Mouse (Mus musculus) kidney, postnatal 14 days (tissue): ENCODE data around the gene Tmprss11b.

Source experiments
- DNase-seq: peaks from one replicate; pipeline ENCODE4 v3.0.0; 2022; ENCODE audit warnings: mixed read lengths

Gene Tmprss11b

DNA sequence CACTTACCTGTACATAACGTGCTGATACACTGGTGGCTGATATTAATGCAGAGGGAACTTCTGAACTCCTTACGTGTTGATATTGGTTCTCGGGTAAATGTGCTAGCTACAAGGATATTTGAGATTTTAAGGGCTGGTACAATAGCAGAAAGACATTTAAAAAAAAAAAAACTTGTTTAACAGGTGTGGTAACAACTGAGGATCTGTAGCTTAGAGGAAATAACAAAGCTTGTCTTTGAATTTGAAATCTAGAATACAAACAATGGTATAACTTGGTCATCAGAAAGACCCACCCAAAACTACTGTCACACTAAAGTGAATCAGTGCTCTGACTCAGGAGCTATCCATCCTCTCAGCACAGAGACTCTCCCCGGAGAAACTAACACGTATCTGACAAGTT is at the start of gene Tmprss11b:
Gene Tmprss11b, minus strand, starts transcription at position 101 of the 400 bp plus-strand sequence.
- DNase-seq = no peak

DNA sequence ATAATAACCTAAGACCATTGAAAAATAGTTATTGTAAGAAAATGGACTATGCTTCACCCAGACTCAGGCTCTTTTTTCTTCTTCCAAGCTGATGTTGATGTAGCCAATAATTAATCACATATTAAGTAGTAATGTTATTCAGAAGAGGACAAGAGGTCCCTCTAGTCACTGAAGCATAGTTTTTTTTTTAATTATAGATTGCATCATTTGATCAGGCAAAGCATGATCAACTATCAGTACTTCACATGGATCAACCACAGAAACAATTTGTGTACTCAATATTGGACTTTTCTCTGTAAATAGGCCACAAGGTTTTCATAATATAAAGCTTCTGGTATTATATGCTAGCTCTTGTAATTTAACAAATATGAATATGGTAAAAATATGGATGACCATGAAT is 48.9 kb upstream of the Tmprss11b start:
- DNase-seq = no peak

DNA sequence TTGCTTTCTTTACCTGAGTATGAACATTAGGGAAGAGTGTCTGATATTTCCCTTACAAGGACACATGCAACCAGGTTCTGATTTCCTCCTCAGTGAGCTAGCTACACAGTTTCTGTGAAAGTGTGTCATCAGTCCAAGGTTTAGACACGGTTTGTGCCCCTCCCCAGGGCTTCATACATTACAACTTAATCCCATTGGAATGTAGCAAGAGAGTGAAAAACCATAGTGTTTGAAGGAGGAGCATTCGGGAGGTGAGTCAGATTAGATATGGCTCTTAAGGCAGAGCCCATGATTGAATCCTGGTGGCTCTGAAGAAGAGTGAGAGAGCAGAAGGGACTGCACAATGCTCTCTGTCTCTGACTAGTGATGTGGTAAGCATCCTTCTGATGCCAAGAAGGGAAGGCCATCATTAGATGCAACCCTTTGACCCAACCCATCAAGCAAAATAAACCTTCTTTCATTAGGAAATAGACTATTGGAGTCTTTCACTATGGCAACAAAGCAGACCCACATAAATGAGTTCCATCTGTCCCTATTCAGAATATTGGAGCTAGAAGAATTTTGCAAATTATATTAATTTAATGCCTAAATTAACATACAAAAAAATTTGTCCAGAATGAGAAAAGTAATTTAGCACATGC is 46.8 kb upstream of the Tmprss11b start:
- no peak for DNase-seq

DNA sequence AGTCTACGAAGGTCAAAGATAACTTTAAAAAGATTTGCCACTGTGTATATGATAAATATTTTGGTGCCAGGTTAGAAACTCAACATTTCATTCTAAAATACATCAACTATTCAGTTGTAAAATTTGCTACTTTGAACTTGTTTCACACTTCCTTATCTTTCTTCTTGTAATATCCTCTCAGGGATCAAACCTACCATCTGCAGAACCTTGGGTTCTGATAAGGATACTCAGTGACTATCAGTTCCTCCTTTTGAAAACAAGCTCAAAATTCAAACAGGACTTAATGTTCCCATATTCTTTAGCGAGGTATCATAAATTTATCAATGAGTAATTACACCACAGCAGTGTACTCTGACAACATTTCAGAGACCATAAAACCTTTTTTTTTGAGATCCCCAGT is 38.8 kb upstream of the Tmprss11b start:
- no peak for DNase-seq

DNA sequence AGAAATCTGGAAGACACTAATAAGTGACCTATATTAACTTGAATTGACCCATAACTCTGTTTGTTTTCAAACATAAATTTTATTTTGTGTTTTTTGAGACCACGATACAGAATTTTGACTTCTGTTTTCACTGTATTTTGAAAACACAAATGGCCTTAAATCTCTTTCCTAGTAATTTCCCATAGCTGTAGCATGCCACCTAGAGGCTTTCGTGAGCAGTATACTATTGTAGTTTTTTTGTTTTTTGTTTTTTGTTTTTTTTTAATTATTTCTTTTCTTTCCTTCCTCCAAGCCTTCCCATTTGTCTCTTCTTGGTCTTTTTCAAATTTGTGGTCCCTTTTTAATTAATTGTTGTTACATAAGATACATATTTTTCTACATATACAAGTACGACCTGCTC is 28.8 kb upstream of the Tmprss11b start:
- DNase-seq = no peak

DNA sequence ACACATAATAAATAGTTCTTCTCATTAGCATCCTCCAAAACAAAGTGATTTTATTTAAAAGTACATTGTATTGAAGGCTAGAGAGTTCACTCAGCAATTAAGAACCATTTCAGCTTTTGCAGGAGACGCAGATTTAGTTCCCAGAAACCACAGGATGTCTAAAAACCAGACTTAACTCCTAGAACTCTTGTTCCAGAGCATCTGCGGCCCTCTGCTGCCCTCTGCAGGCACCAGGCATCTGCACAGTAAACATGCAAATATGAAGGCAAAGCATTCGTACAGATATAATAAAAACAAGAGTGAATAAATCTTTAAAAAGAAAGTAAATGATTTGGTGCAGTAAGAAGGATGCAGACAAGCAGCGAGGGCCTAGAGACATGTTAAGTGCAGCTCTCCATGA is 8.5 kb upstream of the Tmprss11b start:
- DNase-seq = peak; percentile 57

DNA sequence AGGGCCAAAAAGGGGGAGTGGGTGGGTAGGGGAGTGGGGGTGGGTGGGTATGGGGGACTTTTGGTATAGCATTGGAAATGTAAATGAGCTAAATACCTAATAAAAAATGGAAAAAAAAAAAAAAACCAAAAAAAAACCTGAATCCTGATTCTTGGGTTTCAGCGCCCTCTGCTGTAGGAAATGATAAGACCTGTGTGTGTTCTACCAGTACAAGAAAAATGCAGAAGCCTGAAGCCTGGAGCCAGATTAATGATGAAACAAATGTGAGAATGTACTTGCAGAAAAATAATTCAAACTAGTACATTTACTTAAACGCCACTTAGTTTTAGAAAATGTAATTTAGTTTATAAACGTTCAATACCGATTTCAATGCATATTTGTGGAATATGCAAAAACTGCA is 27.0 kb downstream of the Tmprss11b start:
- DNase-seq = peak; percentile 13

DNA sequence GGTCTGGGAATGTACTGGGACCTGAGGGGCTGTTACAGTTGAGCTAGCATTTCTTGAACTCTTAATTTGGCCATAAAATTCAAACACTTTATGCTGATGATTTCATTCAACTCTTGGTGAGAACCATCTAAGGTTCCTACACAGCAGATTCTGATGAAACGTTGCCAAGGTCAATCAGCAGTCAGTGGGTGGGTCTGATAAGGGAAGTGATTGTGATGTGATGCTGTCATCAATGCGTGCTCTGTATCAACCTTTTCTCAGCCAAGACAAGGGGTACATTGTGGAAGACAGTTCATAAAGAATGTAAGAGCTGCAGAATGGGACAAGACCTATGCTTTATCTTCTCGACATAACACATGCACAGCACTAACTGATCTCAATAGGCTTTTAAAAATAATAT is 35.4 kb downstream of the Tmprss11b start:
- no peak for DNase-seq

DNA sequence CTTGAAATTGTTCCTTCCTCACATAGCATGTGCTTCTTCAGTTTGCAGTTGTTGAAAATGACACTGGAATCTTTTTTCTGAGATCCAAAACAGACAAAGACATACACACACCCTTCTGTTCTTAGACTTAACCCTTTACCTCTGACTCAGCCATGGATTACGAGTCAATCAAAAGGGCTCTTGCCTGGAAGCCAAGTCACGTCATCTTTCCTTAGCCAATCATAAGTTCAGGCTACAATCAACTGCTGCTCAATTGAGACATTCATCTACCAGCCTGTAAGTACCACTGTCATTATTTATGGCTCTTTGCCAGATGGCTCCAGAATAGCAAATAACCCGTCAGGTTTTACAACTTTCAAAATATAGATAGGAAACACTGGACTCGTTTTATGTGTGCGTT is 43.8 kb downstream of the Tmprss11b start, which contains the start of gene Tmprss11f:
Gene Tmprss11f, minus strand, starts transcription at position 101 of the 400 bp plus-strand sequence.
- DNase-seq = no peak

DNA sequence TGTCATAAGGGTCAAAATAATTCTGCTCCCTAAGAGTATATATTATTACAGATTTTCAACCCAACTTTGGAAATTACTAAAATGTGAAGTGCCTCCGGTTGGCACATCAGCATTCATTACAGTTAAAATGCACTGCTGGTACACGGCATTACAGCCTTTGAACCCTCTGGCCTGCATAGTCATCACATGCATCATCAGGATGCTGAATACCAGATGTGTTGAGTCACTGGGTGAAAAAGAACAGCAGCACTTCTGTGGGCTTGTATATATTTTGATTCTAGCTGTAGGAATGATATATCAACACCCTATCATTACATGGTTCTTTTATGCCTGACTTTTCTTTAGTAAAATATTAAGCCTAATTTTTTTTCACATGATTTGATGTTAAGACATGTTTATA is 45.5 kb downstream of the Tmprss11b start:
- DNase-seq = no peak

DNA sequence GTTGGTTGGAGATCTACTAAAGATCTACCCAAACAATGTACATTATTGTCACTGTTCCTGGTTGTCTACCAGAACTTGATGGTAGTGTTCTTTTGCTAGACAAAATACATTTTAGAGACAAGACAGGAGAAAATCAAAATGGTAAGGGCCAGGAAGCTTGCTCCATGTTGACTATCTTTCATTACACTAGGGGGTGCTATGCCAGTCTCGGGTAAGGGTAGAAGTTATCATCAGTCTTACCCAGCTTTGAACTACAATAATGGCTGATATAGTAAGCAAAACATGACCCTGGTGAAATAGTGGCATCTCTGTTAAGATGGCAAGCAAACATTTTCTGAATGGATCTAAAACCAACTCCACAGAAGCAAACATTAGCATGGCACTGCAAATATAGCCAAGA is 54.4 kb downstream of the Tmprss11b start:
- DNase-seq = no peak
